Mouse (Mus musculus): ENCODE results near the gene Dcun1d2. TPM values are rescaled to one million over a fixed set of nuclear protein-coding genes. Genes with fewer than 3 reads are reported as not detected.

Gene Dcun1d2
- total and polyA plus RNA-seq, 2 experiments from 2014 or later = 24.4 to 32.7 TPM

- no peaks in the 10 kb centered on the region for H3K9me3 ChIP-seq (ENCODE audit: low read length)
- no peak overlapping the region for H3K27ac ChIP-seq (ENCODE audit: low read depth, low read length)
- no peak overlapping the region for H3K9ac ChIP-seq (replicated peaks; ENCODE audit: low read length, poor library complexity, severe bottlenecking)
- H3K27me3 ChIP-seq (ENCODE audit: insufficient read depth, low read length) = no peaks in the 10 kb centered on the region
- H3K36me3 ChIP-seq (ENCODE audit: insufficient read depth, low read length) = peaks cover 24% of the 10 kb centered on the region; the same call in 1 of the 2 replicates
- no peak overlapping the region for H3K4me3 ChIP-seq (ENCODE audit: low read depth, low read length)
- DNase-seq (ENCODE audit: low spot score) (no peak), ATAC-seq (ENCODE audit: low FRiP score) (no peak)
- H3K4me1 ChIP-seq (ENCODE audit: insufficient read depth, low read length) = no peaks in the 10 kb centered on the region
- WGBS = 90% methylated on average over 13 of the region's 13 CpGs
- H3K4me2 ChIP-seq (ENCODE audit: low read depth, low read length, poor library complexity, severe bottlenecking) = no peak overlapping the region
- no peak for TF ChIP-seq CTCF (IDR thresholded peaks at IDR 0.05)
Measured at GRCm38 (mm10) chr8:13252837-13253236, 35.1 kb downstream of the Dcun1d2 start.

- TF ChIP-seq CTCF (IDR thresholded peaks at IDR 0.05) = no peak
- 85% methylated on average over 11 of the region's 11 CpGs for WGBS
Measured at GRCm38 (mm10) chr8:13244343-13244880, 43.5 kb downstream of the Dcun1d2 start.

GRCm38 (mm10) chr8:13242985-13243870 is 44.7 kb downstream of the Dcun1d2 start:
- Histone ChIP-seq H3K27me3 (ENCODE audit: insufficient read depth, low read length) (no peaks in the 10 kb centered on the region), H3K4me3 (ENCODE audit: low read depth, low read length) (no peak overlapping the region), H3K9ac (replicated peaks; ENCODE audit: low read length, poor library complexity, severe bottlenecking) (no peak overlapping the region), H3K4me1 (ENCODE audit: insufficient read depth, low read length) (no peaks in the 10 kb centered on the region), H3K36me3 (ENCODE audit: insufficient read depth, low read length) (no peaks in the 10 kb centered on the region), H3K27ac (ENCODE audit: low read depth, low read length) (no peak overlapping the region), H3K4me2 (ENCODE audit: low read depth, low read length, poor library complexity, severe bottlenecking) (no peak overlapping the region), H3K9me3 (ENCODE audit: low read length) (no peaks in the 10 kb centered on the region)
- ATAC-seq (ENCODE audit: low FRiP score) (no peak), DNase-seq (ENCODE audit: low spot score) (no peak)
- no peak for TF ChIP-seq CTCF (IDR thresholded peaks at IDR 0.05)
- 85% methylated on average over 10 of the region's 10 CpGs for WGBS

More at GRCm38 (mm10) chr8:13244343-13244880, 43.5 kb downstream of the Dcun1d2 start:
- no peaks in the 10 kb centered on the region for H3K9me3 ChIP-seq (ENCODE audit: low read length)
- ATAC-seq (ENCODE audit: low FRiP score) (no peak), DNase-seq (ENCODE audit: low spot score) (no peak)
- H3K4me3 ChIP-seq (ENCODE audit: low read depth, low read length) = no peak overlapping the region
- H3K4me2 ChIP-seq (ENCODE audit: low read depth, low read length, poor library complexity, severe bottlenecking) = no peak overlapping the region
- H3K27ac ChIP-seq (ENCODE audit: low read depth, low read length) = no peak overlapping the region
- no peaks in the 10 kb centered on the region for H3K4me1 ChIP-seq (ENCODE audit: insufficient read depth, low read length)
- H3K9ac ChIP-seq (replicated peaks; ENCODE audit: low read length, poor library complexity, severe bottlenecking) = no peak overlapping the region
- H3K36me3 ChIP-seq (ENCODE audit: insufficient read depth, low read length) = no peaks in the 10 kb centered on the region
- H3K27me3 ChIP-seq (ENCODE audit: insufficient read depth, low read length) = no peaks in the 10 kb centered on the region

- no peak for TF ChIP-seq CTCF (IDR thresholded peaks at IDR 0.05)
- Histone ChIP-seq H3K9me3 (ENCODE audit: low read length) (no peaks in the 10 kb centered on the region), H3K4me3 (ENCODE audit: low read depth, low read length) (no peak overlapping the region), H3K27ac (ENCODE audit: low read depth, low read length) (no peak overlapping the region), H3K4me1 (ENCODE audit: insufficient read depth, low read length) (no peaks in the 10 kb centered on the region), H3K4me2 (ENCODE audit: low read depth, low read length, poor library complexity, severe bottlenecking) (no peak overlapping the region), H3K9ac (replicated peaks; ENCODE audit: low read length, poor library complexity, severe bottlenecking) (no peak overlapping the region), H3K27me3 (ENCODE audit: insufficient read depth, low read length) (no peaks in the 10 kb centered on the region), H3K36me3 (ENCODE audit: insufficient read depth, low read length) (no peaks in the 10 kb centered on the region)
- no peak for DNase-seq (ENCODE audit: low spot score)
- WGBS = 82% methylated on average over 7 of the region's 7 CpGs
- no peak for ATAC-seq (ENCODE audit: low FRiP score)
Measured at GRCm38 (mm10) chr8:13240691-13241090, 47.2 kb downstream of the Dcun1d2 start.

GRCm38 (mm10) chr8:13240055-13240454 is 47.9 kb downstream of the Dcun1d2 start:
- TF ChIP-seq CTCF (IDR thresholded peaks at IDR 0.05) = no peak
- H3K27ac ChIP-seq (ENCODE audit: low read depth, low read length) = no peak overlapping the region
- H3K27me3 ChIP-seq (ENCODE audit: insufficient read depth, low read length) = no peaks in the 10 kb centered on the region
- H3K9ac ChIP-seq (replicated peaks; ENCODE audit: low read length, poor library complexity, severe bottlenecking) = no peak overlapping the region
- no peaks in the 10 kb centered on the region for H3K36me3 ChIP-seq (ENCODE audit: insufficient read depth, low read length)
- no peaks in the 10 kb centered on the region for H3K9me3 ChIP-seq (ENCODE audit: low read length)
- 90% methylated on average over 9 of the region's 9 CpGs for WGBS
- H3K4me1 ChIP-seq (ENCODE audit: insufficient read depth, low read length) = no peaks in the 10 kb centered on the region
- no peak overlapping the region for H3K4me3 ChIP-seq (ENCODE audit: low read depth, low read length)
- no peak overlapping the region for H3K4me2 ChIP-seq (ENCODE audit: low read depth, low read length, poor library complexity, severe bottlenecking)
- DNase-seq (ENCODE audit: low spot score) (no peak), ATAC-seq (ENCODE audit: low FRiP score) (no peak)

- Histone ChIP-seq H3K36me3 (ENCODE audit: insufficient read depth, low read length) (no peaks in the 10 kb centered on the region), H3K4me3 (ENCODE audit: low read depth, low read length) (no peak overlapping the region), H3K9ac (replicated peaks; ENCODE audit: low read length, poor library complexity, severe bottlenecking) (no peak overlapping the region), H3K4me2 (ENCODE audit: low read depth, low read length, poor library complexity, severe bottlenecking) (no peak overlapping the region), H3K4me1 (ENCODE audit: insufficient read depth, low read length) (no peaks in the 10 kb centered on the region), H3K27ac (ENCODE audit: low read depth, low read length) (no peak overlapping the region), H3K27me3 (ENCODE audit: insufficient read depth, low read length) (no peaks in the 10 kb centered on the region), H3K9me3 (ENCODE audit: low read length) (no peaks in the 10 kb centered on the region)
- DNase-seq (ENCODE audit: low spot score) (no peak), ATAC-seq (ENCODE audit: low FRiP score) (no peak)
- 90% methylated on average over 13 of the region's 13 CpGs for whole genome bisulfite sequencing
- no peak for TF ChIP-seq CTCF (IDR thresholded peaks at IDR 0.05)
Measured at GRCm38 (mm10) chr8:13234803-13235202, 53.1 kb downstream of the Dcun1d2 start.

All from midbrain, postnatal 0 days (tissue).